Mouse (Mus musculus) adrenal gland (tissue): ENCODE data around the gene Cnrip1.
"Not testable (repeated sequence)": the region's sequence is repeated elsewhere in the genome, so short reads cannot be mapped to it uniquely, and the experiment has no call there.

Source experiments
- intact Hi-C: fragments of 180-260 bp; cut with DNase I; formaldehyde crosslinking; loops from one replicate; pipeline ENCODE4 v1.15.1; 2025
- long read RNA-seq, 2 experiments: library from polyadenylated mRNA; unstranded; transcript quantifications; one replicate each; pipeline ENCODE4 v2.0.0; 2020; ENCODE audit warnings: borderline replicate concordance in 1 of 2; ENCODE audit not compliant: insufficient replicate concordance in 1 of 2

The Cnrip1 gene
- long read RNA-seq, experiment 1, transcript Cnrip1-201 (3 exons, 1,654 nt) = major isoform, 11 of 16 reads
- long read RNA-seq, experiment 1, partial matches to known transcripts = 1 of 16 reads
- long read RNA-seq, experiment 1, other reads (novel, unspliced or antisense) = 4 of 16 reads
- long read RNA-seq, experiment 2, transcript Cnrip1-201 (3 exons, 1,654 nt) = major isoform, 31 of 39 reads
- long read RNA-seq, experiment 2, partial matches to known transcripts = 3 of 39 reads
- long read RNA-seq, experiment 2, other reads (novel, unspliced or antisense) = 5 of 39 reads

GRCm38 (mm10) chr11:17051545-17052475 lies at the start of gene Cnrip1, which contains the start of gene Plek:
Gene Cnrip1 (plus strand): TSS chr11:17051586.
Gene Plek (minus strand): TSS chr11:17052381.
- intact Hi-C loops = no loop called here

DNA sequence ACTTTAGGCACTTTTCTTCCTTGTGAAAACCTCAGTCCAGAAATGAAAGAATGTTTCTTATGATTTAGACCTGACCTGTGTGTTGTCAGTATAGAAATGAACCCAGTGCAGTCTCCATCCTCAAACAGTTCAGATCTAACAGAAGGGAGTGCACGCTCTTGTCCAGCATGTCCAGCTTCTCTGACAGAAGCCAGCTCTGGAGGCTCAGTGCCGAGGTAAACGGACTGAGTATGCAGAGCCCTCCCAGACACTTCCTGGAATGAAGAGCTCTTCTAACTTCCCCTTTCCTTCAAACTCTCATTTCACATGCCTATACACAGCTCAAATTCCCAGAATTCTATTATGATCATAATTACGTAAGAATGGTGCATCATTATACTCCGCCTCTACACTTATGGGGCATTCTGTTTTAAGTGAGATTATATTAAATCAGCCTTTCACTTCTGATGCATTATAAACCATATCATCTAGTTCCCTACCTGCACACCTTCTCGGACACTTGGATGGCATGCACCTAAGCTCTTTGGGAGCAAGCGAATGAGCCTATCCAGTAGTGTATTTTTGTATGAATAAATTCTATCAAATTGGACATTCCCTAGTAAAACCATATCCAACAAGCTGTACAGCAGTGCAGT lies 48.5 kb upstream of the Cnrip1 start:
- intact Hi-C loops = no loop called here

DNA sequence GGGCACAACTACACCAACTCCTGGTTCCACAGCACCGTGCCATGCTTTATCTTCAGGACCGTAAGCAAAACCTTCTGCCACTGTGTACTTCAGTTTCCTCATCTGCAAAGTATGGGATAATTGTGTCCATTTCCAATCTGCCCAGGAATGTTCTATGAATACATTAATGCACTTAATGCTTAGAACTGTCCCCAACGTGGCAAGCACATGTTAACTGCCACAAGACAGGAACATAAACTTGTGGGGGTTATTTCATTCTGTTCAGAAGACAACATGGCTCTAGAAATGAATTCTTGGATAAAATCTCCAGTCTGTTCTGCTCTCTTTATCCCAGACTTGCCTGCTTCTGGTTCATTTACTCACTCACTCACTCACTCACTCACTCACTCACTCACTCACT lies 47.6 kb upstream of the Cnrip1 start:
- intact Hi-C loops = no loop called here

GRCm38 (mm10) chr11:17004899-17005846 lies 46.2 kb upstream of the Cnrip1 start:
- intact Hi-C loops = no loop called here

- intact Hi-C loops = not testable (repeated sequence)
These were observed 44.9 kb upstream of the Cnrip1 start for GRCm38 (mm10) chr11:17006526-17006925.

- intact Hi-C loops = no loop called here
These were observed 43.7 kb upstream of the Cnrip1 start for GRCm38 (mm10) chr11:17007517-17008173.

GRCm38 (mm10) chr11:17008498-17008941 lies 42.9 kb upstream of the Cnrip1 start:
- intact Hi-C loops = no loop called here

DNA sequence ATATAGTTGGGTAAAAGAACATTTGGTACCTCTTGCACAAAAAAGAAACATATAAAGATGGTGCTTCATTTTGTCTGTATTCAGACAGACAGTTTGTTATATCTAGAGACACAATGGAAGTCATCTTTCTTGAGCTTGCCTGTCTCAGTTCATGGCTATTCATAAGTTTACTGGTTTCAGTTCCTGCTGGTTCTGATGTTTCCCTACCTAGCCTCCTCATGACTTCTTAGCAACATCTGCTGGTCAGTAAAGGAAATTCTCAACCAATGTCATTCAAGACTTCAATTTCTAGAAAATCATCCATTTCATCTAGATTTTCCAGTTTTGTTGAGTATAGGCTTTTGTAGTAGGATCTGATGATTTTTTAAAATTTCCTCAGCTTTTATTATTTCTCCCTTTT lies 38.4 kb upstream of the Cnrip1 start:
- intact Hi-C loops = loop anchor here (5.0 kb wide), 1 partner anchor 46 kb away; no protein-coding TSS in a partner anchor

- intact Hi-C loops = no loop called here
These were observed 32.1 kb upstream of the Cnrip1 start for GRCm38 (mm10) chr11:17019328-17019727.

DNA sequence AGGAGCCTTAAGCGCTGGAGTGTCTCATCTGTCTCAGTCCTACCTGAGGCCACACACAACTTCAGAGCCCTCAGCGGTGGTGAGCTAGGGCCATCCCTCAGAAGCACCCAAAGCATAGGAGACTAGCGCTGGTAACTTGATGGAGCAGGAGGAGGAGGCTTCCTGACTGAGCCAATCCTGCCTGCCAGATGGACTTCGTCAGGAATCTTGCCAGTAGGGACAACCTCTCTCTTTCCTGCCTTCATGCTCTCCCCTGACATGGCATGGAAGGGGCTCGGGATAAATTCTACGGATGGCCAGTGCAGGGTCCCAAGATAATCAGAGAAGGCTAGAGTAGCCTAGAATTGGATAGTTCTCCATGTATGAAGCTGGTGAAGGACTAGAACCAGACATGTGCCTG lies 28.2 kb upstream of the Cnrip1 start:
- intact Hi-C loops = no loop called here

DNA sequence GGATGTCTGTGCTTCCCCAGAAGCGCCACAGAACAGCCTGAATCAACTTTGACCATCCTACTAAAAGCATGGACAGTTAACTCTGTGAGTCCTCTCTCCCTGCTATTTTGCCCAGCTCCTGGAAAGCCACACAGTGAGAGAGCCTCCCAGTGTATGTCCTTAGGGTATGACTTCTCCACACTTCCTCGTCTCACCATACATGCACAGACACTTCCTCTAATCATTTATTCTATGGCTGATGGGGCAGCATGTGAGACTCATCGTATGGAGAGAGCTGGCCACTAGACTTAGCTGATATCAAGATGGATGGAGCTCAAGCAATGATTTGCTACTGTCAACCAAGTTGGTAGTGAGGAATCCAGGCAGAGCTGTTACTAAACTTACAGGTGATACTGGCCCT lies 27.4 kb upstream of the Cnrip1 start:
- intact Hi-C loops = no loop called here

DNA sequence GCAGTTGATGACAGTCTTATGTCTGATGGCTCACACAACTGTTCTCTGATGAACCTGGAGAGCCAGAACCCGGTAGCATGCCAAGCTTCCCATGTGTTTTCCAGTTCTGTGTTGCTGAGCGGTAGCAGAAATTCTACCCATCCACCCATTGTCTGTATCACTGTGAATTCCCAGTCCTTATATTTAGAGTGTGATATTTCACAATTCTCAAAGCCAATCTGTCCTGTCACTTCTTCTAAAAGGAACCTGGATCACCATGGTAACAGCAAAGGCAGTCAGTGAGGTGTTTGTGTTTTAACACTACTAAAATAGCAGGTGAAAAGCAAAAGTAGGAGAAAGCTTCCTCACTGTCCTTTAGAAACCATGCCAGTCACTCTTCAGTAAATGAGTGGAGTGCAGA lies 5.6 kb upstream of the Cnrip1 start:
- intact Hi-C loops = no loop called here

- intact Hi-C loops = no loop called here
These were observed 1.2 kb downstream of the Cnrip1 start for GRCm38 (mm10) chr11:17052476-17053049.

DNA sequence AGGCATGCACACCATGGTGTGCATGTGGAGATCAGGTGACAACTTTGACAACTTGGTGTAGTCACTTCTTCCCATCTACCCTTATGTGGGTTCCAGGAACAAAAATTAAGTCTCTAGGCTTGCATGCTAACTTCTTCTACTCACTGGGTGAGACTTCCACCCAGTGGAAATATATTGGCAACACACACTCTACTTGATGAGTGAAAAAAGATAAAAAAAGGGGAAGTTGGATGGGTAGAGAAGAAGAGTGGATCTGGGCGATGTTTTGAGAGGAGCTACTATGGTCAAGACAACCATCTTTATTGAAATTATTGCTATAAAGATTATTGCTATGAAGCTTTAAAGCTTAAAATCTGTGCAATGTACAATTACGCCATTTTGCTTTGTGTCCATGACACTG lies 18.0 kb downstream of the Cnrip1 start:
- intact Hi-C loops = not testable (repeated sequence)

DNA sequence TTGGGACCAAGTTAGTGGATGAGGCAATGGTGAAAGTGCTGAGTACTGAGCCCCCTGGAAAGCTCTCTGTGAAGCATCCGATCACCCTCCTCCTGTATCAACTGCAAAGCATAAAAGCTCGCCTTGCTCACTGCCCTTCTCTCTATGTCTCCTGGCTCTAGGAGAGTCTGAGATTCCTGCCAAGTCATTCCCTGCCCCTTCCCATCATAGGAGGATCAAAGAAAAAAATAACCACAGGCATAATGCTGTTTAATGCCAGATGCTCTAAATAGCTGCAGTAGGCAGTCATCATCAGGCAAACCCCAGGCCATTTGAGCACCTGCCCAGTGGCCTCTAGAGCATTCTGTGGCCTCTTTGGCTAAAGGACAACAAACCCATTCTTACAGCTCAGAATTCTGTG lies 24.3 kb downstream of the Cnrip1 start:
- intact Hi-C loops = no loop called here

- intact Hi-C loops = loop anchor here (10.0 kb wide), 1 partner anchor 133 kb away; the partner anchor contains the start of gene Pno1
These were observed 30.7 kb downstream of the Cnrip1 start for GRCm38 (mm10) chr11:17082086-17082485.

GRCm38 (mm10) chr11:17082953-17083352 lies 31.6 kb downstream of the Cnrip1 start:
- intact Hi-C loops = loop anchor here (10.0 kb wide), 1 partner anchor 132 kb away; the partner anchor contains the start of gene Pno1

GRCm38 (mm10) chr11:17083455-17083854 lies 32.1 kb downstream of the Cnrip1 start:
- intact Hi-C loops = loop anchor here (10.0 kb wide), 1 partner anchor 131 kb away; the partner anchor contains the start of gene Pno1

GRCm38 (mm10) chr11:17083866-17084265 lies 32.5 kb downstream of the Cnrip1 start:
- intact Hi-C loops = loop anchor here (10.0 kb wide), 1 partner anchor 131 kb away; the partner anchor contains the start of gene Pno1
